Mouse (Mus musculus) embryonic fibroblast, embryonic 13.5 days (primary cell): Measurements from ENCODE around the gene Prrx2.

Experiments
- CTCF ChIP-seq: IDR thresholded peaks from 2 replicates; pipeline ENCODE4 v1.5.1; 2011; ENCODE audit warnings: mild to moderate bottlenecking, control low read depth, low read length, moderate library complexity, borderline replicate concordance; ENCODE audit not compliant: insufficient read depth
- POLR2A ChIP-seq: IDR thresholded peaks from 2 replicates; pipeline ENCODE4 v1.6.1; 2011; ENCODE audit warnings: low read depth, mild to moderate bottlenecking, control low read depth, low read length, moderate library complexity

DNA sequence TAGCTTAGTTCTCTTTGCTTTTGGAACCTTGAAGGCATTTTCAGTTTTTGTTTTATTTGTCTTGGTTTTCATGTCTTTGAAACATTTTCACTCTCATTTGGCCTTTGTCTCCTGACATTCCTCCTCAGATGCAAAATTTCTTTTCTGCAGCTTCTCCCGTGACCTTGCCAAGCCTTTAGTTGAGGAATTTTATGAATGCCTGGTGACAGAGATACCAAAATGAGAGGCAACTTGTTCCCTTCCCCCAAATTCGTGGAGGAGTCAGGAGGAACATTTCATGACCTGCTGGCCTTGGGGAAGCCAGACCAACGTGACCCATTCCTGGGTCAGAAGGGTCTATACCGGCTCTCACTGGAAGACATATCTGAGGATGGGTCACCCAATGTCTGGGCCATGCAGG, 71.9 kb downstream of the Prrx2 start:
- TF ChIP-seq POLR2A = no peak
- no peak for TF ChIP-seq CTCF
